Mouse (Mus musculus) hindlimb bud, embryonic 11.5 days (tissue): ENCODE results near the gene Gpc5.
A peak's percentile ranks its signal among the peaks of the same experiment; 100 is the strongest.

ENCODE experiments used
- DNase-seq: peaks from one replicate; pipeline ENCODE4 v3.0.0-alpha.2; 2012; ENCODE audit warnings: low read depth, low spot score; ENCODE audit errors: extremely low spot score

Gpc5 gene

DNA sequence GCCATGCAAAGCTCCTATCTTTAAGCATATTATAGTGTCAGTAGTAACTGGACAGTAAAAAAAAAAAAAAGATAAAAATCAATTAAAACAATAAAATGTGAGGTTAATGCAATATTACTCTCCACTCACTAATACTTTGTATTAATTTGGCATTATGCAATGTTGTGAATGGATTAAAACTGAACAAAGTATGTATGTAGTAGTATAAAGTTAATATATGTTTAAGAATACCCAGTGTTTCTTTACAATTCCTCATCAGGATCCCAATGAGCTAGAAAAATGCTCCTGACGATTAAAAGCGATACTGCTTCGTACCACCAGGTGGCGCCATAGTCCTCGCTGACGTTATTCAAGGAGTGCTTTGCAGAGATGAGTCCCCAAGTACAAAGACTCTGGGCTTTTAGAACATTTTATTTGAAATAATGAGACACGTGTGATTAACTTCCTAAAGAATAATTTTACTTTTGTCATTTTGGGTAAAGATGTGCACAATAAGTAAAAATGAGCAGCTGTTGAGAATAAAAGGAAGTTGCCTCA is 739.3 kb downstream of the Gpc5 start:
- peak; percentile 70 for DNase-seq

GRCm38 (mm10) chr14:115831854-115832625 is 740.0 kb downstream of the Gpc5 start:
- no peak for DNase-seq

DNA sequence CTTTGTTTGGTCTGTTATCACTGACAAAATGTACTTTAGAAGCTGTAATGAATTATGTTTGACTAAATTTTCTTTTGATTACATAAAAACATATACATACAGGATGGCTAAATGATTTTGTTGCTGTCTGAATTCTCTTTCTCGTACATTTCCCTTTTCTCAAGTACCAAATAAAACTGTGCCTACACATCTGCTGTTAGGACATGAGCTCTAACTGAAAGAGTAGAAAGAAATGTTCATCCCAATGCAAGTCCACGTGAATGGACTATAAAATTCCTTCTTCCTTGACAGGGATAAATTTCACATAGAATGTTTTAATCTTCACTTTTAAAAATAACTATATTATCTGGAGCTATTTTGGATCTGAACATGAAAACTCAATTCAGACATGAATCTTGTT is 751.8 kb downstream of the Gpc5 start:
- no peak for DNase-seq

- no peak for DNase-seq
These were observed 752.9 kb downstream of the Gpc5 start for GRCm38 (mm10) chr14:115844773-115845427.

DNA sequence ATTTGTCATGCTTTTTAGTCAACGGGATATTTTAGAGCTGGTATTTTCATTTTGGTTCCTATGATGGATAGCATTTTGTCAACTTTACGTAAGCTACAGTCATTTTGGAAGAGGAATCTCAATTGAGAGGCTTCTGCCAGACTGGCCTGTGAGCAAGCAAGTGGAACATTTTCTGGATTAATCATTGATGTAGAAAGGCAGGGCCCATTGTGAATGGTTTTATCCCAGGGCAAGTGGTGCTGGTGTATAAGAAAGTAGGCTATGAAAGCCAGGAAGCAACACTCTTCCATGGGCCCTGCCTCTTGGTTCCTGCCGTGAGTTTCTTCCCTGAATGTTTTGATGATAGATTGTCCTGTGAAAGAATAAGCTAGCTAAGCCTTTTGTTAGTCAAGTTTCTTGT is 777.1 kb downstream of the Gpc5 start:
- DNase-seq, result no peak

DNA sequence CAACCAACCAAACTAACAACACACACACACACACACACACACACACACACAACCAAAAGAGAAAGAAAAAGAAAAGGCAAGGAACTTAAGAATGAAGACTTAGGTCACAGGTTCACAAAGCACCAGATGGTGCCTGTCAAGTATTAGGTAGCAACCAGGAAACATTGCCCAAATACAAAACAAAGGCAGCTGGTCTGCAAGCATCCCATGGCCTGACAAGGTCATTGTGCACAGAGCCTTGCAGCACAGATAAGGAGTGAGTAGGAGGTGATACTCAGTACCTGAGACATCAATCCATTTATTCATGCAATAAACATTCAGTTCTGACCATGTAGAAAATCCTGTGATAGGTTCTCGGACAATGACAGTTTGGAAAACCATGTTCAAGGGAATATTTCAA is 884.0 kb downstream of the Gpc5 start:
- no peak for DNase-seq

DNA sequence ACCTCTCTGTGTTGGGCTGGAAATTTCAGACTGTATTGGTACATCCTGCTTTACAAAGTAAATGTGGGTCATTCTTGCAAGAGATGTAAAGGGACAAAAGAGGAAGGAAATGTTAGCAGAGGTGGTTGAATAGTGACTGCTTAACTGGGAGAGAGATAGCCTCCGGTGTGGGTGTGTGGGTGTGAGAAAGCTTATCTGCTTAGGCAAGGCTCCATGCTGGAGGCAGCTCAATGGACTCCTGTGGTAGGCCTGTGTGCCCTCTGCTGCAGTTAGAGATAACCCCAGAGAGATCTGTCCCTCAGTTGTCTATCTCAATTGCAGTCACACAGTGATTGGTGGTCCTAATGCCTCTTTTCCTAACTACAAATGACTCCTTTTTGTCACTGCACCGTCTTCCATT is 887.2 kb downstream of the Gpc5 start:
- no peak for DNase-seq

- DNase-seq, result no peak
These were observed 898.7 kb downstream of the Gpc5 start for GRCm38 (mm10) chr14:115990764-115991163.

GRCm38 (mm10) chr14:115993520-115994106 is 901.6 kb downstream of the Gpc5 start:
- DNase-seq, result peak; percentile 73

DNA sequence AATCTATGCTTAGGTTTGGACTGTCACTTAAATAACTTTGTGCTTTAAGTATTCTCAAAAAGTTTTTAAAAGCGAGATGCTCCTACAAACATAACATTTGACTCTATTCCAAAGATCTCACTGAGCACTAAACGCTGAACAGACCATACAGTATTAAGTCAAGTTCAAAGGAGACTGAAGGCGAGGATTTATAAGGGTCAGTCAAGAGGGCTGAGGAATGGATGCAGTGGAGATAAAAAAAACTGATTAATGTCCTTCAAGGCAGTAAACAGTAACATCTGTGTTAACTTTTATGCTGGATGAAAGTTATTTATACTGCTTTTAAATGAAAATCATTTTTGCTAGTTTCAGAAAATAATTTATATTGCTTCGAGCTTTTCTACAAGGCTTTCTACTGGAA is 906.9 kb downstream of the Gpc5 start:
- DNase-seq, result peak; percentile 30

DNA sequence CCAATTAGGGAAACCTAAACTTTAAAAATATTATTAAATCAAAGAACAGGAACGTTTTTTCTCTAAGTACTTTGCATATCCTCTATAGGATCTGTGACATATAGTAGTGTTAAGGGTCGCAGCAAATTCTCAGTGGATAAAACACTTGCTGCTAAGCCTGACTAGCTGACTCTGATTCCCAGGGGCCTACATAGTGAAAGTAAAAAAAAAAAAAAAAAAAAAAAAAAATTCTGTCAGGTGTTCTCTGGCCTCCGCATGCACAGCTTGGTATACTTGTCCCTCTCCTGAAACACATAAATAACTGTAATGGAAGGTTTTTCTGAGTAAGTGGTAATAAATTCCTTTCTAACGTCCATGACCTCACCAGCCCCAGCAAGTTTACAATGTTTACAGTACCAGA is 995.0 kb downstream of the Gpc5 start:
- DNase-seq, result no peak

DNA sequence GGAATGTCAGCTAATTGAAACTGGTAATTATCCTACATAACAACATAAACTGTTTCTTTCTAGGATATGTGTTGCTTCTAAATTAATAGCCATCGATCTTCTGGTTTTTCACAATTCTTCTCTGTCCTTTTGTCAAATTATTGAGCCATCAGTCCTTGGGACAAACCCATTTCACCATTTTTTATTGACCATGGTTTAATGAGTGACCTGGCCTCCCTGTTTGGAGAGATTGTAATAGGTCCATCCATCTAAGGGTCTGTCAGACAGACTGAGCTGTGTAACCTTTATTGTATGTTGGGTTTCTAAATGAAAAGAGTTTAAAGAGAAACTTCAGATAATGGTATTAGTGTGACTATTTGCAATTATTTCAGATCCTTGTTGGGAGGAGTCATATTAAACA is 1035.9 kb downstream of the Gpc5 start:
- DNase-seq, result no peak

DNA sequence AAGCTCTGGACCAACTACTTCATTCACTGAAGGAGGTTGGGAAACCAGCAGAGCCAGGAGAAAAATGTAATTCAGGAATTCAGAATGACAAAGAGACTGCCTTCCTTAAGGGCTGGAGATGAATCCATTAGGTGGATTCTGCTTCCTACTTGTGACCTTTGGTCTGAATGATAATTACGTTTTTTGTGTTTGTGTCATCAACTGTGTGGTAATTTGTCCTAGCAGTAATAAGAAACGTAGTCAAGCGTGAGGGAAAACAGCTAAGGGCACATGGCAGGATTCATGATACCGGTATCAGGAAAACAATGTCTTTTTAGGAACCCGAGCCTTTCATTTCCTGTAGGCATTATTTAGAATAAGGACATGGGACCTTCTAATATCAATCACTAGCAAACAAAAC is 1045.3 kb downstream of the Gpc5 start:
- no peak for DNase-seq

- no peak for DNase-seq
These were observed 1045.8 kb downstream of the Gpc5 start for GRCm38 (mm10) chr14:116137772-116138171.

GRCm38 (mm10) chr14:116162586-116162985 is 1070.6 kb downstream of the Gpc5 start:
- no peak for DNase-seq

DNA sequence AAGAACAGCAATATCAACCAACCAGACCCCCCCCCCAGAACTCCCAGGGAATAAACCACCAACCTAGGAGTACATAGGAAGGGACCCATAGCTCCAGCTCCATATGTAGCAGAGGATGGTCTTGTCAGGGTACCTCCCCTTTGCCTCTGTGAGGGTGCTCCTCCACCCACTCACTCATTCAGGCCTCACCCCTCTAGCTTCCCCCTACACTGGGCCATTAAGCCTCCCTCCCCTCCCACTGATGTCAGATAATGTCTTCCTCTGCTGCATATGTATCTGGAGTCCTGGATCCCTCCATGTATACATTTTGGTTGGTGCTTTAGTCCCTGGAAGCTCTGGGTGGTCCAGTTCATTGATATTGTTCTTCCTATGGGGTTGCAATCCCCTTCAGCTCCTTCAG is 1075.4 kb downstream of the Gpc5 start:
- no peak for DNase-seq

DNA sequence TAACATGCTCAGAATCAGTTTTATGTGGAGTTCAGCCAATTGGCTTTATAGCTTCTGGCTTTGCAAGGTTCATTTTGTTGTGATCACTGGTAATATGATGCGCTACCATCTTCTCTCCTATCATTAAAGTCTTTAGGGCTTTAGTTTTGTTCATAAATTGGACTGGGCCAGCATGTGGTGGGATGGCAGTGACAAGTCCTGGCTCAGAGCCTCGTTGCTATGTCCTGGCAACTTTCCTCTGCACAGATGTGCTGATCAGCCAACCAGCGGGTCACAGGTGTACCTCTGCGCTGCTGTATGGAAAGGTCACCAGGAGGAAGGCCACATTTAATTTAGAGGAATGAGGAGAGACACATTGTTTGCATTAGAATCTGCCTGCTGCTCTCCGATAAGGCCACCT is 1077.1 kb downstream of the Gpc5 start:
- DNase-seq, result no peak

GRCm38 (mm10) chr14:116186981-116187380 is 1095.0 kb downstream of the Gpc5 start:
- no peak for DNase-seq

GRCm38 (mm10) chr14:116206977-116207376 is 1115.0 kb downstream of the Gpc5 start:
- DNase-seq, result no peak

DNA sequence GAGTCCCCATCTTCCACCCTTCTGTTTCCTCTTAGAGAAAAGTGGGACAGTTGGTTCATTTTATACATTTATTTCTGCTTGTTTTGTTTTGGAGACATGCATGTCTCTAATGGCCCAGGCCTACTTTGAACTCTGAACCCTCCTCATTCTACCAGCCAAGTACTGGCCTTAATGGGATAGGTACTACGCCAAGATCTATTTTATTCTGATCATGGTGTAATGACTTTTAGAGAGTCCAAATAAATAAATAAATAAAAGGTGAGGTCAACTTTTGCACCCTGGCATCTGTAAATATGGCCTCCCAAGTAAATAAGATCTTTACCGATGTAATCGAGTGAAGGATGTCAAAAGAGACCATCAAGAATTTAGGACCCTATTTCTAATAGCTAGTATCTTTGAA is 1116.6 kb downstream of the Gpc5 start:
- no peak for DNase-seq

DNA sequence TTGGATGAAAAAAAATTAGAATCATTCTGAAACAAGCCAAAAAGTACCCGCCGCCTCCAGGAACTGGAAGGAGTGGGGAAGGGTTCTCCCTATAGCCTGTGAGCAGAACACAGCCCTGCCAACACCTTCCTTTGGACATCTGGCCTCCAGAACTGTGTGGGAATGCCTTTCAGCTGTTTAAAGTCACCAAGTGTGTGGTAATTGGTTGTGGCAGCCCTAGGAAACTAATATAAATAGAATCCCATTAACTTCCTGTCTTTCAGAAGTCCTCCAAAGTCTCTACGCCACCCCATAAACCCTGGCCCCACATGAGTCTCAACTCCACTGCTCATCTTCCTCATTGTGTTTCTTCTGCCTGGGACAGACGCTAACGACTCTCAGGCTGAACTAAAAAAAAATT is 1117.0 kb downstream of the Gpc5 start:
- peak; percentile 89 for DNase-seq

DNA sequence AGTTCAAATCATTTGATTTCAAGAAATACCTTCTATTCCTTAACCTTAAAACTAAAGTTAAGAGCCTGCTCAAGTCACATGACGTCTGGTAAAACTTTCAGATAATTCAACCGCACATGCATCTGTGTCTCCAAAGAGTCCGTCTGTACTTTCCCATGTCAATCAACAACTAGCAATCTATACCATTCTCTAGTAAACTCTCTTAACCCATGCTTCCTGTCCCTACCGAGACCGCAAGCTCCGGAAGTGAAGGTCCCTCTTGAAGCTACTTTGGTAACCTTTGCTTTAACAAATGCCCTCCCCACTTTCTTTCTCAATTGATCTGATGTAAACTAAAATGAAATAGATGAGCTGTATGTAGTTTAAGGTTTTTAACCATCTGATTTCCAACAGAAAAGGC is 1118.3 kb downstream of the Gpc5 start:
- no peak for DNase-seq
